Mouse (Mus musculus): ENCODE measurements around the gene Fancl.
A peak's percentile ranks its signal among the peaks of the same experiment; 100 is the strongest.
"Not testable (repeated sequence)": the region's sequence is repeated elsewhere in the genome, so short reads cannot be mapped to it uniquely, and the experiment has no call there.

Fancl gene

DNA sequence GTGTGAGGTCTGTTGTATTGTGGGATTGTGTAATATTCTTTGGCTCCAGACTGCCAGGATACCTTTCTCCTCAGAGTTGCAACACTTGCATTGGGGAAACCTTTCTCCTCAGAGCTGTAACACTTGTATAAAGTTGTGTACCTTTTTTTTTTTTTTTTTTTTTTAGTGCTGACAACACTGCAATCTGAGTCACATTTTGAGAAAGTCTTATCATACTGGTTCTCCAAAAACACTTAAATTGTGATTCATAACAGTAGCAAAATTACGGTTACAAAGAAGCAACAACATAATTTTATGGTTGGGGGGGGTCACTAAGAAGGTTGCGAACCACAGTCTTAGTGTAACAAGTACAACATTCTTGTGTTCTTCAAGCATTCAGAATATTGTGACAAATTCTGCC is at the start of gene Fancl:
TSS of gene Fancl (plus strand) at position 165 of the 400 bp plus-strand sequence.
- no peak for DNase-seq (ENCODE audit: low spot score)

DNA sequence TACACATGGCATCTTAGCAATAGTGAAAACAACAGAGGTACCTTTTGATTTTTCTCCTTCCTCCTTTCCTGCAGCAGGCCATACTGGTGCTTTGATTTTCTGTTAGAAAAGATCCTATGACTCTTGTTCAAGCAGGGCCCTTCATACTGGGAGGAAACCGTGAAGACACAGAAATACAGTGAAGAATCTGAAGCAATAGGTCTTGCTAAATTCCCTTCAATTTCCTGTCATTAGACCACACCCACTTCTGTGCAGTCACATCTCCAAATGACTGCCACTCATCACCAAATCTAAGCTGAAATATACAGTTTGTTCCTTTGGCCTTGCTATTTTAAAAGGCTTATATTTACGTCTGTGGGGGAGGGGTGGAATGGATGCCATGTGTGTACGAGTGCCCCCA is 49.1 kb upstream of the Fancl start:
- DNase-seq (ENCODE audit: low spot score), result no peak

- not testable (repeated sequence) for DNase-seq (ENCODE audit: low spot score)
Observed at GRCm38 (mm10) chr11:26370176-26370575, 15.8 kb upstream of the Fancl start.

DNA sequence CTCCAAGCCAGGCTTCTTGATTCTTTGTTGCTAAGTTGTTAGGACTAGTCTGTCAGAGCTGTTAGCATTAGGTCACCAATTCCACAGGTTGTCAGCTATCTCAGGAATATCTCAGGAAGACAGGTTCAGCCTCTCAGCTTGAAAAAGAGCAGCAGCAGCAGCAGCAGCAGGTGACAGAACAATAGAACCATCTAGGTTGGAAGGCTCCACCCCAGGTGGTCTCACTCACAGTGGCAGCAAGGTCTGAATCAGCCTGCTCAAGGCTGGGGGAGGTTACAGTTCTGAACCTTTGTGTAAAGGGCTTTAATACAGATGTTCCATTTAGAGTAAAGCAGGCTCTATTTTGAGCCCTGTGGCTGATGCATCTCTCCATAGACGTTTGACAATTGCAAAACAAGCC is 14.0 kb upstream of the Fancl start:
- not testable (repeated sequence) for DNase-seq (ENCODE audit: low spot score)

GRCm38 (mm10) chr11:26374132-26374531 is 11.8 kb upstream of the Fancl start:
- DNase-seq (ENCODE audit: low spot score), result no peak

- no peak for DNase-seq (ENCODE audit: low spot score)
Observed at GRCm38 (mm10) chr11:26378074-26378473, 7.9 kb upstream of the Fancl start.

- no peak for DNase-seq (ENCODE audit: low spot score)
Observed at GRCm38 (mm10) chr11:26381499-26381898, 4.4 kb upstream of the Fancl start.

DNA sequence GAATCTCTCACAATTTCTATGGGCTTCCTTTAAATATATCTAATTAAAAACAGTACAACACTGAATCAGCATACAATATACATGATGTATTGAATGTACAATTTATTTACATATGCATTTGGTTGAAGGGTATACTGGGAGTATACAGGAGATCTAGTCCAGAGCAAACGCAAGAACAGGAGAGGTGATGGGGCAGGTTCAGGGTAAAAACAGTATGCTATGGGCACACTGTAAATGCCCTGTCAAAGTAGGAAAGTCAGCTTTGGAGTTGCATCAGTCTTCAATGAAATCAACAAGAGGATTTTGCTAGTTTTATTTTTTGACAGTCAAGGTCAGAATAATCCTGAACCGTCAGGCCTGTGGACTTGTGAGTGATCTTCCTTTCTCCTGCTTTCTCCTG is 743 bp downstream of the Fancl start:
- DNase-seq (ENCODE audit: low spot score), result no peak

GRCm38 (mm10) chr11:26387087-26387611 is 1.2 kb downstream of the Fancl start:
- peak; percentile 93 for DNase-seq (ENCODE audit: low spot score)

DNA sequence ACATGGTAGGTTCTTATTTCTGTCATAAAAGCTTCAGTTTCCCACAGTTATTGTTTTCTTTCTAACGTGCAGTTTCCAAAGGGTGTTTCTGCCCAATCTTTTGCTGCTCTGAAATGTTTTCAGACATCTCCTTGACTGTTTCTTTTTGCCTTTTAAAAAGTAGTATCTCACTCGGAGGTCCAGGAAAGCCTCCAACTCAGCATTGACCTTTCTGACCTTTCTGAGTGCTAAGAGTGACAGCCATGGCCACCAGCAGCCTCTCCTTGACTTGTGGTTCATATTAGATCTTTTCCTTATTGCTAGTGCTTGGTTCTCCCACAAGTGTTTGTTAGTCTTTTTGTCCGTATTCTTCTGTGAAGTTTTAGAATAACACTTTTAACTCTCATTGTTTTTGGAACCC is 9.6 kb downstream of the Fancl start:
- DNase-seq (ENCODE audit: low spot score), result no peak

- DNase-seq (ENCODE audit: low spot score), result no peak
Observed at GRCm38 (mm10) chr11:26412972-26413371, 27.0 kb downstream of the Fancl start.

DNA sequence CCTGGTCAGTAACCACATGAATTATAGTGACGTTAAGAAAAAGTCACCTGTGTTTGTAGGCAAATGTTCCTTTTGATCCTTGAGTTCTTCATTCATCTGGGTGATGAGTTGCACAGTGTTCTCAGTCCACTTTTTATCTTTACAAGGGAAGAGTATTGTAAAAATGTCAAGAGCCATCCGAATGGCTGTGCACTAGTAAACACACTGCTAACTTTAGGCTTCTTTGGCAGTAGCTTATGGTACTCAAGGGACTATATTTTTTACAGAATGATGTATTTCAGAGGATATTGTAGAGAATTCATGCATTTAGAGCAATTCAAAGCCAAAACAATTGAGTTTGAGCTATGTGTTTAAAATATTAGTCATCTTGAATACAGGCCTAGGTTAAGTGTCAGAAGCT is 35.5 kb downstream of the Fancl start:
- no peak for DNase-seq (ENCODE audit: low spot score)

- DNase-seq (ENCODE audit: low spot score), result no peak
Observed at GRCm38 (mm10) chr11:26434229-26434628, 48.3 kb downstream of the Fancl start.

GRCm38 (mm10) chr11:26437818-26438217 is 51.9 kb downstream of the Fancl start:
- DNase-seq (ENCODE audit: low spot score), result no peak

- DNase-seq (ENCODE audit: low spot score), result no peak
Observed at GRCm38 (mm10) chr11:26441121-26441520, 55.2 kb downstream of the Fancl start.

DNA sequence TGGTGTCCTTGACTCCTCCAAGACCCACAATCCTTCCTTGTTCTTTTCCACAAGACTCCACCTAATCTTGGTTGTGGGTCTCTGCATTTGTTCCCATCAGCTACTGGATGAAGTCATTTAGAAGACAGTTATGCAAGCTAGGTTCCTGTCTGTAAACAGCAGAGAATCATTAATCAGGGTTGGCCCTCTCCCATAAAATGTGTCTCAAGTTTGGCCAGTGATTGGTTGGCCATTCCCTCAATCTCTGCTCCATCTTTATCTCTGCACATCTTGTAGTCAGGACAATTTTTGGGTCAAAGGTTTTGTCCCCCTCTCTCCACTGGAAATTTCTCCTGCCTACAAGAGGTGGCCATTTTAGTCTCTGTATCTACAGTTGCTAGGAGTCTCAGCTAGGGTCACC is 58.4 kb downstream of the Fancl start:
- no peak for DNase-seq (ENCODE audit: low spot score)

DNA sequence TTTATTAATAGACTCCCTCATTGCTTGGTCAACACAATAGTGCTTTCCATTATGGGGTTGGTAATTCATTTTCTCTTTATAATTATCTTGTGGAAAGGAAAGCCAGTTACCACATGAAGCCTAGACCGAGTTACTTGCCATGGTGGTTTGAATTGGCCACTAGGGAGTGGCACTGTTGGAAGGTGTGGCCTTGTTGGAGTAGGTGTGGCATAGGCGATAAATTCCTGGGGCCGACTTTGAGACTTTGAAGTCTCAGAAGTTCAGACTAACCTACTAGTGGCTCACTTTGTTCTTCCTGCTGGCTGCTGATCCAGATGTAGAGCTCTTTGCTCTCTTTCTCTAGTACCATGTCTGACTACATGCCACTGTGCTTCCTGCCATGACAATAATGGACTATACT is 63.9 kb downstream of the Fancl start:
- DNase-seq (ENCODE audit: low spot score), result no peak

GRCm38 (mm10) chr11:26450636-26451035 is 64.7 kb downstream of the Fancl start:
- DNase-seq (ENCODE audit: low spot score), result no peak

GRCm38 (mm10) chr11:26451228-26451627 is 65.3 kb downstream of the Fancl start:
- no peak for DNase-seq (ENCODE audit: low spot score)

DNA sequence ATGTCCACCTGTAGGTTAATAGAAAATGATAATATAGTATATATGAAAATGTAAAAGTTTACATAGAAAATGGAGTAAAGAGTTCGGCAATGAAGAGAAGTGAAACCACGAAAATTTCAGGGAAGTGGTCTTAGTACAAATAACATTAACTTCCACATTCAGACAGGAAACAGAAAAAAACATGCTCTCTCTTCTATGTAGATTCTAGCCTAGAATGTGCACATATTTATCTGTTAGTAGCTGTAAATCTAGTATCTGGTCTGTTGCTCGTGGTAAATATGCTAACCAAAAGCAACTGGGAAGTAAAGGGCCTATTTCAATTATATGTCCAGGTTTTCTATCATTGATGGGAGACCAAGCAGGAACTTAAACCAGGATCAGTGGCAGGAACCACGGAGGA is 66.8 kb downstream of the Fancl start:
- DNase-seq (ENCODE audit: low spot score), result no peak

DNA sequence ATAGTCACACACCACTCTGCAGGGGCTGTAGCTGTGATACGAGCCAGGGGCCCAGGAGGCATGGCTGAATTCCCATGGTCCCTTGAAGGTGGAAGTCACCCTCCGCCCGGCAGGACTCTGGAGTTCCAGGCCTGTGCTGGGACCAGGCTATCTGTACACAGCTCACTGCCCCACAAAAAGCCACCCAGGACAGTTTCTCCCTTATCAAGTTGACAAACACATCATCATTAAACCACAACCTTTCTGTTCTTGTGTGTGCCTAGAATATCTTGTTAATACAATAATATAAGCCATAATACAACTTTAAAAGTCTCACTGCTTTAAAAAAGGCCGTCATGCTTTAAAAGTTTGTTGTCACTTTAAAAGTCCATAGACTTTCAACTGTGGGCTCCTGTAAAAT is 68.1 kb downstream of the Fancl start:
- no peak for DNase-seq (ENCODE audit: low spot score)

DNA sequence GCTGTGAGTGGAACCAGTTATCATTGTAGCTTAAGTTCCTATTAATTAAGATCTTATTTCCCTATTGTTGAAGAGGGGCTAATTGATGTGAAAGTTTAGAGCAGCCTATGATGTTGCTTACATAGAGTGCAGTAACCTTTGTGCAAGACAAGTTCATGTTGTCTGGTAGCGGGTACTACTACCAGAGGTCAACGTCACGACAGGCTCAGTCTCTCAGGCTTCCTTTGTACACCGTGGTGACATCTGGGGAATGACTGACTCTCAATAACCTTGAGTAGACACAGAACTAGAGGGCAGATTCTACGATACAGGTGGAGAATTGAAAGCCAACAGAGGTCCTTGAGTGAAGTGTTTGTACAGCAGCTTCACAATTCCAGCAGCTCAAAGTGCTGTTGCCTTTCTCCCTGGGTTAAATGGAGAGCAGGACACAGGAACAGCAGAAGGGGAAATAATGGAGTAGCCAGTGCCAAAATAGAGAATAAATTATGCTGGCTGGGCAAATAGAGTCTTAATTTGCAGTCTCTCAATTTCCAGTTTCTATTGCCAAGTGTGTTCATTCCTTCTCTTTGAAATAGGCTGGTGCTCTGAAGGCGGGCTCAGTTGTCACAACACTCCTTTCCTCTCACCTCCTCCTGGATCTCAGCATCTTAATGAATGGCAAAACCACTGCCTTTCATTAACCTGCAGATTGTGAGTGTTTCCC is 91.3 kb downstream of the Fancl start:
- DNase-seq (ENCODE audit: low spot score), result no peak

DNA sequence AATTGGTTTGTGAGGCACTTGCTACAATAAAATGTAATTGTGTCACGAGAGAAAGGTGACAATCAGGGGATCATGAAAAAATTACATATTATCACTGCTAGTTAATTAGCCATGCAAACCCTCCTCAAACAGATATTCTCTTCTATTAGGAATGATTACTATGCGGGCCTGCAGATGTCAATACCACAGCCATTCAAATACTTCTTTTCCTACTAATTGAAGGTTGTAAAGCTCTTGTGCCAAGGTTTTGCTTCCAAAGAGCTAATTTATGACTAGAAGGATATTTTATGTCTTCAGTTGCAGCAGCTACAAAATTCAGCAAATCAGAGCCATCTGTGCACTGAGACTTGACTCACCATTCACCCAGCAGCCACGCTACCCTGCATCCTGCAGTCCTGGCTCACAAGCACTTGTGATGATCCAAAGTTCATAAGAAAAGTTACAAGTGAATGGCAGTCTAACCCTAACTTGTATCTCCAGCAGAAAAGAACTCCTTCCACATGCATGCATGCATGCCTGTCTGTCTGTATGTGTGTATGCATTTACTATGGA is 95.8 kb downstream of the Fancl start:
- DNase-seq (ENCODE audit: low spot score), result no peak
